Mouse (Mus musculus): ENCODE measurements around the gene 1700122O11Rik. TPM values are rescaled to one million over a fixed set of nuclear protein-coding genes. Genes with fewer than 3 reads are reported as not detected.

The 1700122O11Rik gene
- total and polyA plus RNA-seq, 3 experiments: not detected

DNA sequence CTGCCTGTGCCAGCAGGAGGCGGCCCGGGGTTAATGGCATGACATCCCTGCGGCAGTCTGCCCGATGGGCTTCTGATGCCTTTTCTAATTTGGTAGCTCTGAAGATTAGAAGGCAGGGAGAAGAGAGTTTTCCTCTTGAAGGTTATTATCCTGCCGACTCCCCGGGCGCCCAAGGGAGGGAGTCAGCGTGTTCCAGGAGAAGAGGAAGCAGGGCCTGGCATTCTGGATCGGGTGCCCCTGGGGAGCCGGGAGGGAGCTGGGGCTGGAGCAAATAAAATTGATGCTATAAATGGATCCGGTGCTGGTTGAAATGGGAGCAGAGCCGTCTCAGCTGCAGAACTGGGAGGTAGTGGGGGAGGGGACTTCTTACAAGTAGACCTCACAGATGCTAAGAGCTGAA, 19.3 kb upstream of the 1700122O11Rik start:
- no peak for DNase-seq (ENCODE audit: low spot score)
- TF ChIP-seq GATA1 (IDR thresholded peaks at IDR 0.05; ENCODE audit: borderline replicate concordance, low read length) (no peak), GATA2 (IDR thresholded peaks at IDR 0.05; ENCODE audit: borderline replicate concordance, low read depth, low read length) (no peak), TAL1 (conservative IDR thresholded peaks at IDR 0.05; ENCODE audit: low read depth, low read length) (no peak), POLR2AphosphoS5 (IDR thresholded peaks at IDR 0.05; ENCODE audit: insufficient replicate concordance, low read depth, low read length) (no peak), CTCF (IDR thresholded peaks at IDR 0.05; ENCODE audit: low read depth, low read length) (no peak)
- Histone ChIP-seq H3K36me3 (replicated peaks) (no peaks in the 10 kb centered on the region), H3K4me1 (ENCODE audit: insufficient read depth, low read depth, low read length) (no peaks in the 10 kb centered on the region; the same call in 1 of the 2 replicates), H3K27me3 (ENCODE audit: insufficient read depth, low read length) (no peaks in the 10 kb centered on the region), H3K9me3 (replicated peaks) (peaks cover 20% of the 10 kb centered on the region), H3K4me3 (ENCODE audit: low read depth, low read length) (no peak overlapping the region)
- no peak for ATAC-seq (ENCODE audit: extremely low read depth, insufficient number of reproducible peaks, low FRiP score, poor library complexity, severe bottlenecking)

DNA sequence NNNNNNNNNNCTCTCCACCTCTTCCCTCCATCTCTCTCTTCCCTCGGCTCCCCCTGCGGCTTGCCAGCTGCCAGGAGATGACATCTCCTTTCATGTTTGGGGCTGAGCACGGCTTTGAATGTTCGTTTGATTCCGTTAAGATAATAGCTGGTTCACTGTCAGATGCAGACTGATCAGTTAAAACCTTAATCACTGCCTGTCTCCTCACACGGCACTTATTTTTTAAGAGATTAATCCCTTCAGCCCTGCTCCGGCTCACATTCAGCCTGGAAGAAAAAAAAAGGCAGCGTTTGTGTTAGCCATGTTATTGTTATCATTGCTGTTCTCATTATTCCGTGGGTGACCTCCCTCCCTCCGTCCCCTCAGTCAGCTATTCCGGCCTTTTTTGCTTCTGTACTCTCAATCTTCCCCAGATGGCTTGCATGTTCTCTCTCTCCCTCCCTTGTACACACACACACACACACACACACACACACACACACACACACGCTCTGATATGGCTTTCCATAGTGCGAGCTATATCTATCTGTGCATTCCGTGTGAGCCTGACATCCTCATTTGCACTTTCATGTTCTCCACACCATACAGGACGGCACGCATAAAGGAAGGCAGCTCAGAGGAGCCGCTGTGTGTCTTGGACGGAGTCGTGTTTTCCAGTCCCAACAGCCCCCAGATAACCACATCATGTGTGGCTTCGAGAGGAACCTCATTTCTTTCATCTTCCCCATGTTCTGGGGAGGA, 17.2 kb upstream of the 1700122O11Rik start:
- no peak overlapping the region for H3K4me3 ChIP-seq (ENCODE audit: low read depth, low read length)
- H3K27me3 ChIP-seq (ENCODE audit: insufficient read depth, low read length): no peaks in the 10 kb centered on the region
- TF ChIP-seq GATA1 (IDR thresholded peaks at IDR 0.05; ENCODE audit: borderline replicate concordance, low read length): no peak
- no peak for TF ChIP-seq CTCF (IDR thresholded peaks at IDR 0.05; ENCODE audit: low read depth, low read length)
- TF ChIP-seq POLR2AphosphoS5 (IDR thresholded peaks at IDR 0.05; ENCODE audit: insufficient replicate concordance, low read depth, low read length): no peak
- no peak for TF ChIP-seq TAL1 (conservative IDR thresholded peaks at IDR 0.05; ENCODE audit: low read depth, low read length)
- TF ChIP-seq GATA2 (IDR thresholded peaks at IDR 0.05; ENCODE audit: borderline replicate concordance, low read depth, low read length): no peak
- H3K9me3 ChIP-seq (replicated peaks): peaks cover 20% of the 10 kb centered on the region
- DNase-seq (ENCODE audit: low spot score): no peak
- no peaks in the 10 kb centered on the region for H3K36me3 ChIP-seq (replicated peaks)
- H3K4me1 ChIP-seq (ENCODE audit: insufficient read depth, low read depth, low read length): no peaks in the 10 kb centered on the region; the same call in 1 of the 2 replicates
- no peak for ATAC-seq (ENCODE audit: extremely low read depth, insufficient number of reproducible peaks, low FRiP score, poor library complexity, severe bottlenecking)

DNA sequence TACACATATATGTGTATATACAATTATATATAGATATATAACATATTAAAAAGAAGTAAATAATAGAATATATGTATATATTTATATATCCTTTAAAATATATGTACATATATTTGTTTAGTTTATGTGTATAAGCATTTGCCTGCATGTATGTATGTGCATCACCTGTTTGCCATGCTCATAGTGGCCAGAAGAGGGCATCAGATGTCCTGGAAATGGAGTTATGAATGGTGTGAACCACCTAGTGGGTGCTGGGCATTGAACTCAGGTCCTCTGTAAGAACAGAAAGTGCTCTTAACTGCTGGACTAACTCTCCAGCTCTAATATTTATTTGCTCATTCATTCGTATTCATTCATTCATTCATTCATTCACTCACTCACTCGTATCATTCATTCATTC, 15.6 kb upstream of the 1700122O11Rik start:
- Histone ChIP-seq H3K4me3 (ENCODE audit: low read depth, low read length) (no peak overlapping the region), H3K4me1 (ENCODE audit: insufficient read depth, low read depth, low read length) (no peaks in the 10 kb centered on the region; the same call in 1 of the 2 replicates), H3K36me3 (replicated peaks) (no peaks in the 10 kb centered on the region), H3K9me3 (replicated peaks) (peaks cover 20% of the 10 kb centered on the region), H3K27me3 (ENCODE audit: insufficient read depth, low read length) (no peaks in the 10 kb centered on the region)
- DNase-seq (ENCODE audit: low spot score) (no peak), ATAC-seq (ENCODE audit: extremely low read depth, insufficient number of reproducible peaks, low FRiP score, poor library complexity, severe bottlenecking) (no peak)
- TF ChIP-seq POLR2AphosphoS5 (IDR thresholded peaks at IDR 0.05; ENCODE audit: insufficient replicate concordance, low read depth, low read length): no peak
- no peak for TF ChIP-seq CTCF (IDR thresholded peaks at IDR 0.05; ENCODE audit: low read depth, low read length)
- TF ChIP-seq GATA1 (IDR thresholded peaks at IDR 0.05; ENCODE audit: borderline replicate concordance, low read length): no peak
- no peak for TF ChIP-seq TAL1 (conservative IDR thresholded peaks at IDR 0.05; ENCODE audit: low read depth, low read length)
- TF ChIP-seq GATA2 (IDR thresholded peaks at IDR 0.05; ENCODE audit: borderline replicate concordance, low read depth, low read length): no peak

DNA sequence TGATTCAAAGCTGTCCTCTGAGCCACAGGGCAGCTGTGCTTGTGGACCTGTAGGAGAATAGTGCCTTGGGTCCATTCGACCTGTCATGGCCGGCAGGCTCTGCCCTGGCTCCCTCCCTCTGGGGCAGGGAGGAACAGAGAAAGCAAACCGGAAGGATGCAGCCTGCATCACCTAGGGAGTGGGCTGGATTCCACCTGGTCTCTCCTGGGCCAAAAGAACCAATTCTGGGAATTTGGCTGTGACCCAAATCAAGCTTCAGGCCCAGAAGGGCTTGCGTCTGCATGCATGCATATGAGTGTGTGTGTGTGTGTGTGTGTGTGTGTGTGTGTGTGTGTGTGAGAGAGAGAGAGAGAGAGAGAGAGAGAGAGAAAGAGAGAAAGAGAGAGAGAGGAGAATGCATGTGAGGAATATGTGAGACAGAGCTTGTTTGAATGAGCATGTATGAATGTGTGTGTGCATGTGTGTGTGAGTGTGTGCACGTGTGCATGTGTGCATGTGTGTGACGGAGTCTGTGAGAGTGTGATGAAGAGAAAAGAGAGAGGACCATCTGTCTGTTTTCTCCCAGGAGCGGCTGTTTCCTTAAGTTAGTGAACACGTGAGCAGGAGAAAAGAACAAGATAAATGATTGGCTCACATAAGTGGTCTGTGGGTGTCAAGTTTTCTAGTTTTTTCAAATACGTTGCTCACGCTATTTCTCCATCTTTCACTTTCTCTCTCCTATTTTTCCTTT, 14.4 kb upstream of the 1700122O11Rik start:
- no peaks in the 10 kb centered on the region for H3K27me3 ChIP-seq (ENCODE audit: insufficient read depth, low read length)
- peaks cover 12% of the 10 kb centered on the region for H3K9me3 ChIP-seq (replicated peaks)
- ATAC-seq (ENCODE audit: extremely low read depth, insufficient number of reproducible peaks, low FRiP score, poor library complexity, severe bottlenecking): no peak
- no peak for DNase-seq (ENCODE audit: low spot score)
- no peaks in the 10 kb centered on the region for H3K36me3 ChIP-seq (replicated peaks)
- no peak for TF ChIP-seq TAL1 (conservative IDR thresholded peaks at IDR 0.05; ENCODE audit: low read depth, low read length)
- no peak for TF ChIP-seq GATA2 (IDR thresholded peaks at IDR 0.05; ENCODE audit: borderline replicate concordance, low read depth, low read length)
- TF ChIP-seq CTCF (IDR thresholded peaks at IDR 0.05; ENCODE audit: low read depth, low read length): no peak
- no peak for TF ChIP-seq POLR2AphosphoS5 (IDR thresholded peaks at IDR 0.05; ENCODE audit: insufficient replicate concordance, low read depth, low read length)
- TF ChIP-seq GATA1 (IDR thresholded peaks at IDR 0.05; ENCODE audit: borderline replicate concordance, low read length): no peak
- H3K4me1 ChIP-seq (ENCODE audit: insufficient read depth, low read depth, low read length): no peaks in the 10 kb centered on the region; the same call in 1 of the 2 replicates
- H3K4me3 ChIP-seq (ENCODE audit: low read depth, low read length): no peak overlapping the region

DNA sequence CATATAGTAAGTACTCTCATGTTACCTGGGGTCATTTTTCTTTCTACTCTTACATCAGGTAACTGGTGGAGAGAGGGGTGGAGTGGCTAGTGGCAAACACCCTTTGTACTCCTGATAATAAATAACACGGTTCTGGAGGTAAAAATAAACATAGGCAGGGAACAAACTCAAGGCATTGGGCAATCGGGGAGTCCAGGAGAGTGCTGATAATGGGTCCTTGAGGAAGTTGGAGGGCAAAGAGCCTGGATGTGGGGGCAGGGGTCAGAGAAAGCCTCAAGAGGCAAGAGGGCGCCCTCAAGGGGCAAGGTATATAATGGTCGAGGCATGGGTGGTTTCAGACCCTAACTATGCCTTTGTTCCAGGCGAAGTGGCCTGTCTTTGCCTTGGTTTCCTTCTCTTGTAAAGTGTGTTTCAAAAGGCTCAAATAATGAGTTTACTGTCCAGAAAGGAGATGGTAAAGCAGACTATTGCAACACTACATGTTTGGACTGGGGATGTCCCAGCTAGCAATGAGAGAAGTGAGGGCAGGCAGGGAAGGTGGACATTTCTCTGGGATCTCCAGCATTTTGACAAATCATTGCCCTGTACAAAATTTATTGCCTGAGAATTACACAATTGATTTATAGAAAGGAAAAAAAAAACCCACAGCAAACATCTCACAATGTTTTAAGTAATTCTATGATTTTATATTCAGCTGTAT, 13.7 kb upstream of the 1700122O11Rik start:
- H3K4me3 ChIP-seq (ENCODE audit: low read depth, low read length): no peak overlapping the region
- ATAC-seq (ENCODE audit: extremely low read depth, insufficient number of reproducible peaks, low FRiP score, poor library complexity, severe bottlenecking) (no peak), DNase-seq (ENCODE audit: low spot score) (no peak)
- no peaks in the 10 kb centered on the region; the same call in 1 of the 2 replicates for H3K4me1 ChIP-seq (ENCODE audit: insufficient read depth, low read depth, low read length)
- no peaks in the 10 kb centered on the region for H3K36me3 ChIP-seq (replicated peaks)
- H3K9me3 ChIP-seq (replicated peaks): peaks cover 7% of the 10 kb centered on the region
- TF ChIP-seq GATA2 (IDR thresholded peaks at IDR 0.05; ENCODE audit: borderline replicate concordance, low read depth, low read length) (no peak), POLR2AphosphoS5 (IDR thresholded peaks at IDR 0.05; ENCODE audit: insufficient replicate concordance, low read depth, low read length) (no peak), TAL1 (conservative IDR thresholded peaks at IDR 0.05; ENCODE audit: low read depth, low read length) (no peak), CTCF (IDR thresholded peaks at IDR 0.05; ENCODE audit: low read depth, low read length) (no peak), GATA1 (IDR thresholded peaks at IDR 0.05; ENCODE audit: borderline replicate concordance, low read length) (no peak)
- no peaks in the 10 kb centered on the region for H3K27me3 ChIP-seq (ENCODE audit: insufficient read depth, low read length)
